Mouse (Mus musculus): ENCODE data around the gene Slc9a6. TPM values are rescaled to one million over a fixed set of nuclear protein-coding genes. Genes with fewer than 3 reads are reported as not detected.

Slc9a6 gene
- total and polyA plus RNA-seq, 3 experiments = 5.2 to 7.6 (median 5.3) TPM

- Histone ChIP-seq H3K4me3 (replicated peaks in 1 of 3; ENCODE audit: low read depth in 2 of 3, low read length in 2 of 3, poor library complexity in 1 of 3) (no peak overlapping the region), H3K79me2 (replicated peaks; ENCODE audit: control insufficient read depth, extremely low read depth, insufficient read depth, poor library complexity, severe bottlenecking) (no peaks in the 10 kb centered on the region), H3K27ac (ENCODE audit: insufficient read depth, low read depth) (no peak overlapping the region), H3K36me3 (replicated peaks in 1 of 2; ENCODE audit: control insufficient read depth in 1 of 2, insufficient read depth in 1 of 2, low read length in 1 of 2) (peaks cover 3 to 18% of the 10 kb centered on the region in 2 experiments), H3K4me2 (ENCODE audit: insufficient read depth, low read depth, poor library complexity, severe bottlenecking) (no peak overlapping the region), H3K27me3 (replicated peaks) (no peaks in the 10 kb centered on the region), H3K9ac (ENCODE audit: insufficient read depth, low read depth) (no peak overlapping the region), H3K4me1 (ENCODE audit: control insufficient read depth in 1 of 2, insufficient read depth in 2 of 2) (no peaks in the 10 kb centered on the region), H3K9me3 (replicated peaks; ENCODE audit: low read length) (no peaks in the 10 kb centered on the region)
- dilution Hi-C loops (cut with MboI; ENCODE audit: extremely low pct_ligation_motif_present, extremely low pct_unique_long_range_greater_than_20kb, low sequenced_read_pairs) (no loop called here), in situ Hi-C loops (cut with MboI; ENCODE audit: low pct_ligation_motif_present, low pct_unique_long_range_greater_than_20kb, low sequenced_read_pairs) (no loop called here)
- DNase-seq (ENCODE audit: extremely low read depth) = no peak
- no peak for TF ChIP-seq MAX (IDR thresholded peaks at IDR 0.05; ENCODE audit: low read length)
Measured at GRCm38 (mm10) chrX:56661143-56661542, 51.6 kb downstream of the Slc9a6 start.

GRCm38 (mm10) chrX:56662316-56662715 lies 52.8 kb downstream of the Slc9a6 start:
- no peak for TF ChIP-seq RAD21 (IDR thresholded peaks at IDR 0.05; ENCODE audit: low read depth, low read length)
- no peak for TF ChIP-seq ETS1 (conservative IDR thresholded peaks at IDR 0.05; ENCODE audit: low read depth, low read length)
- TF ChIP-seq SMC3 (IDR thresholded peaks at IDR 0.05; ENCODE audit: low read depth, low read length) = no peak
- no peak for TF ChIP-seq MEF2A (IDR thresholded peaks at IDR 0.05; ENCODE audit: borderline replicate concordance, low read depth, low read length)
- TF ChIP-seq UBTF (IDR thresholded peaks at IDR 0.05; ENCODE audit: low read depth, low read length) = no peak
- TF ChIP-seq CTCF (conservative IDR thresholded peaks at IDR 0.05 in 1 of 2, IDR thresholded peaks at IDR 0.05 in 1 of 2; ENCODE audit: low read depth in 2 of 2, low read length in 2 of 2) = no peak
- no peak for TF ChIP-seq USF1 (IDR thresholded peaks at IDR 0.05; ENCODE audit: low read depth, low read length)
- no peaks in the 10 kb centered on the region for H3K4me1 ChIP-seq (ENCODE audit: control insufficient read depth in 1 of 2, insufficient read depth in 2 of 2)
- in situ Hi-C loops (cut with MboI; ENCODE audit: low pct_ligation_motif_present, low pct_unique_long_range_greater_than_20kb, low sequenced_read_pairs) (no loop called here), dilution Hi-C loops (cut with MboI; ENCODE audit: extremely low pct_ligation_motif_present, extremely low pct_unique_long_range_greater_than_20kb, low sequenced_read_pairs) (no loop called here)
- H3K27ac ChIP-seq (ENCODE audit: insufficient read depth, low read depth) = no peak overlapping the region
- H3K36me3 ChIP-seq (replicated peaks in 1 of 2; ENCODE audit: control insufficient read depth in 1 of 2, insufficient read depth in 1 of 2, low read length in 1 of 2) = peaks cover 3 to 13% of the 10 kb centered on the region in 2 experiments
- DNase-seq (ENCODE audit: extremely low read depth) = no peak
- H3K4me2 ChIP-seq (ENCODE audit: insufficient read depth, low read depth, poor library complexity, severe bottlenecking) = no peak overlapping the region
- H3K9ac ChIP-seq (ENCODE audit: insufficient read depth, low read depth) = no peak overlapping the region
- no peaks in the 10 kb centered on the region for H3K79me2 ChIP-seq (replicated peaks; ENCODE audit: control insufficient read depth, extremely low read depth, insufficient read depth, poor library complexity, severe bottlenecking)
- H3K9me3 ChIP-seq (replicated peaks; ENCODE audit: low read length) = no peaks in the 10 kb centered on the region
- no peak overlapping the region for H3K4me3 ChIP-seq (replicated peaks in 1 of 3; ENCODE audit: low read depth in 2 of 3, low read length in 2 of 3, poor library complexity in 1 of 3)
- H3K27me3 ChIP-seq (replicated peaks) = no peaks in the 10 kb centered on the region

DNA sequence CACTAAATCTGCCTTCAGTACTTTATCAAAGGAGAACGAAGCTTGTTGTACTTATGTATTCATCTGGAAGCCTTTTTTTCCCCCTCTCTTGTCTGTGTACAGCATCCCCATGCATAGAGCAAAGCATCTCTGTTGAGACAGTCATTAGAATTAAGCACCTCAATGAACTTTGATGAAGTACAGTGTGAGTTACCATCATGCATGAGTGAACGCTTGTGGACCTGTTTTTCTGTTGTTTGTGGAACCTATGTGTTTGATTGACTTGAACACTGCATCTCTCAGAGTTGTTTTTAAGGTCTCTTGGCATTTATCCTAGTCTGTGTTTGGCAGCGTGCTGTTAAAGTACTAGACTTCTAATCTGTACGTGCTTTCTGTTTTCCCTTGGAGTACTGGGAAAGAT lies 53.8 kb downstream of the Slc9a6 start:
- Histone ChIP-seq H3K36me3 (replicated peaks in 1 of 2; ENCODE audit: control insufficient read depth in 1 of 2, insufficient read depth in 1 of 2, low read length in 1 of 2) (peaks cover 0 to 7% of the 10 kb centered on the region in 2 experiments), H3K79me2 (replicated peaks; ENCODE audit: control insufficient read depth, extremely low read depth, insufficient read depth, poor library complexity, severe bottlenecking) (no peaks in the 10 kb centered on the region), H3K4me2 (ENCODE audit: insufficient read depth, low read depth, poor library complexity, severe bottlenecking) (no peak overlapping the region), H3K27me3 (replicated peaks) (no peaks in the 10 kb centered on the region), H3K9me3 (replicated peaks; ENCODE audit: low read length) (no peaks in the 10 kb centered on the region), H3K27ac (ENCODE audit: insufficient read depth, low read depth) (no peak overlapping the region), H3K4me1 (ENCODE audit: control insufficient read depth in 1 of 2, insufficient read depth in 2 of 2) (no peaks in the 10 kb centered on the region), H3K9ac (ENCODE audit: insufficient read depth, low read depth) (no peak overlapping the region), H3K4me3 (replicated peaks in 1 of 3; ENCODE audit: low read depth in 2 of 3, low read length in 2 of 3, poor library complexity in 1 of 3) (no peak overlapping the region)
- dilution Hi-C loops (cut with MboI; ENCODE audit: extremely low pct_ligation_motif_present, extremely low pct_unique_long_range_greater_than_20kb, low sequenced_read_pairs) (no loop called here), in situ Hi-C loops (cut with MboI; ENCODE audit: low pct_ligation_motif_present, low pct_unique_long_range_greater_than_20kb, low sequenced_read_pairs) (no loop called here)
- no peak for DNase-seq (ENCODE audit: extremely low read depth)
- no peak for TF ChIP-seq POLR2A (IDR thresholded peaks at IDR 0.05; ENCODE audit: low read depth, low read length)
- TF ChIP-seq ZKSCAN1 (IDR thresholded peaks at IDR 0.05; ENCODE audit: borderline replicate concordance, low read depth, low read length) = no peak
- TF ChIP-seq JUND (conservative IDR thresholded peaks at IDR 0.05; ENCODE audit: low read depth, low read length) = no peak
- TF ChIP-seq RCOR1 (conservative IDR thresholded peaks at IDR 0.05; ENCODE audit: low read depth, low read length) = no peak
- no peak for TF ChIP-seq RAD21 (IDR thresholded peaks at IDR 0.05; ENCODE audit: low read depth, low read length)
- no peak for TF ChIP-seq CHD2 (IDR thresholded peaks at IDR 0.05; ENCODE audit: low read length)
- no peak for TF ChIP-seq SIN3A (IDR thresholded peaks at IDR 0.05; ENCODE audit: low read length)
